Mouse (Mus musculus) C2C12 (cell line): Measurements from ENCODE around the gene BC028528.
A peak's percentile ranks its signal among the peaks of the same experiment; 100 is the strongest.

Experiments used
- CEBPB ChIP-seq: IDR thresholded peaks from one replicate; pipeline ENCODE4 v1.6.1; 2011; ENCODE audit warnings: low read depth, mild to moderate bottlenecking, control low read depth, moderate library complexity
- CTCF ChIP-seq: IDR thresholded peaks from one replicate; pipeline ENCODE4 v1.5.1; 2011; ENCODE audit not compliant: control insufficient read depth, insufficient read depth, insufficient read length
- MAX ChIP-seq: IDR thresholded peaks from one replicate; pipeline ENCODE4 v1.6.1; 2011; ENCODE audit warnings: mild to moderate bottlenecking, control low read depth
- MYOD1 ChIP-seq: IDR thresholded peaks from one replicate; pipeline ENCODE4 v1.6.1; 2011; ENCODE audit warnings: low read depth; ENCODE audit not compliant: control insufficient read depth, insufficient read length
- MYOG ChIP-seq: IDR thresholded peaks from one replicate; pipeline ENCODE4 v1.6.1; 2011; ENCODE audit not compliant: control insufficient read depth, insufficient read length; ENCODE audit errors: extremely low read depth
- USF1 ChIP-seq: IDR thresholded peaks from one replicate; pipeline ENCODE4 v1.6.1; 2011; ENCODE audit warnings: low read depth, mild to moderate bottlenecking, control low read depth, moderate library complexity

DNA sequence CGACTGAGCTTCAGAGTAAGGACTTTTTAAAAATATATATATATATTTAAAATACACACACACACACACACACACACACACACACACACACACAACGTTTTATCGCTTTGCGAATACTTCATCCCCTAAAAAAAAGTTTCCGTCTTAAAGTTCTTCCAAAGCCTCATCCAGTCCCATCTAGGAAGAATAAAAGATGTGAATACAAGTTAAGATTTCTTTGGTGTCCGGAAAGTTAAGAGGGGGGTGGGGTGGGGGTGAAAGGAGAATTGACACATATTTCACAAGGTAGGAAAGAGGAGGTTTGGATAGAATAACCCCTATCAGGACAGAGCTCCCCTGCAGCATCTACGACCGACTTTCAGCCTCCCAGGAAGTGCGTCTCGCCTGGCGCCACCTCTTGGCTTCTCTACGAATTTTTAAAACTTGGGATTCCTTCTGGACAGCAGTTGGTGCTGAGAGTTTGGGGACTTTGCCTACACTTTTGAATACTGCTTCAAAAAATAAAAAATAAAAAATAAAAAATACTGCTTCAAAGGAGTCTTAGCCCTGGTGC is 14.2 kb upstream of the BC028528 start:
- TF ChIP-seq CTCF: peak; percentile 34
- no peak for TF ChIP-seq MYOG
- no peak for TF ChIP-seq CEBPB
- no peak for TF ChIP-seq MAX
- no peak for TF ChIP-seq USF1
- TF ChIP-seq MYOD1: no peak
